Mouse (Mus musculus) liver, embryonic 16.5 days (tissue): ENCODE data around the gene Lix1l. TPM values are rescaled to one million over a fixed set of nuclear protein-coding genes. Genes with fewer than 3 reads are reported as not detected.
A peak's percentile ranks its signal among the peaks of the same experiment; 100 is the strongest.

Experiments used
- ATAC-seq: fragments of 200-750 bp; cut with Nextera tagmentation; 2 replicates; pipeline ENCODE4 v1.8.0; 2017; ENCODE audit warnings: low read depth, mild to moderate bottlenecking, moderate number of reproducible peaks, moderate library complexity
- H3K27ac ChIP-seq: fragments of 300-500 bp; sonication (generic); 2 replicates; pipeline ENCODE4 v1.5.1; 2014; ENCODE audit warnings: mild to moderate bottlenecking, low read length
- H3K27me3 ChIP-seq: fragments of 300-500 bp; sonication (generic); 2 replicates; pipeline ENCODE4 v1.6.1; 2014; ENCODE audit warnings: low read depth, low read length, mixed read lengths; ENCODE audit not compliant: control insufficient read depth, insufficient read depth
- H3K36me3 ChIP-seq: fragments of 300-500 bp; sonication (generic); 2 replicates; pipeline ENCODE4 v1.6.1; 2014; ENCODE audit warnings: mild to moderate bottlenecking; ENCODE audit not compliant: control insufficient read depth, insufficient read depth
- H3K4me1 ChIP-seq: fragments of 300-500 bp; sonication (generic); 2 replicates; pipeline ENCODE4 v1.6.1; 2014; ENCODE audit warnings: low read depth, low read length, mixed read lengths; ENCODE audit not compliant: control insufficient read depth
- H3K4me2 ChIP-seq: fragments of 300-500 bp; sonication (generic); 2 replicates; pipeline ENCODE4 v1.6.1; 2014; ENCODE audit warnings: low read depth, low read length, mixed read lengths
- H3K4me3 ChIP-seq: fragments of 300-500 bp; sonication (generic); 2 replicates; pipeline ENCODE4 v1.5.1; 2014; ENCODE audit warnings: low read depth, mild to moderate bottlenecking, low read length
- H3K9ac ChIP-seq: fragments of 300-500 bp; sonication (generic); 2 replicates; pipeline ENCODE4 v1.6.1; 2014; ENCODE audit warnings: low read depth, low read length
- H3K9me3 ChIP-seq: fragments of 300-500 bp; sonication (generic); replicated peaks from 2 replicates; pipeline ENCODE4 v1.6.1; 2016; ENCODE audit warnings: low read length; ENCODE audit not compliant: control insufficient read depth
- WGBS: fragments of 180-500 bp; shearing (Covaris S2); extraction: QIAGEN DNeasy Blood & Tissue Kit; methylation state at CpG from one replicate; pipeline ENCODE4 v1.1.7; 2014; ENCODE audit not compliant: insufficient replicate concordance; 5-methylcytosine and 5-hydroxymethylcytosine counted together
- polyA plus RNA-seq: library from polyadenylated mRNA; unstranded; fragments of >200 nt; fragmentation: Nextera tagmentation; extraction: Ambion mirVana; gene quantifications from 2 replicates; pipeline ENCODE4 v1.2.1, GENCODE M21; 2015

Lix1l gene
- polyA plus RNA-seq, 1 experiment from 2014 or later: 0.68 TPM

DNA sequence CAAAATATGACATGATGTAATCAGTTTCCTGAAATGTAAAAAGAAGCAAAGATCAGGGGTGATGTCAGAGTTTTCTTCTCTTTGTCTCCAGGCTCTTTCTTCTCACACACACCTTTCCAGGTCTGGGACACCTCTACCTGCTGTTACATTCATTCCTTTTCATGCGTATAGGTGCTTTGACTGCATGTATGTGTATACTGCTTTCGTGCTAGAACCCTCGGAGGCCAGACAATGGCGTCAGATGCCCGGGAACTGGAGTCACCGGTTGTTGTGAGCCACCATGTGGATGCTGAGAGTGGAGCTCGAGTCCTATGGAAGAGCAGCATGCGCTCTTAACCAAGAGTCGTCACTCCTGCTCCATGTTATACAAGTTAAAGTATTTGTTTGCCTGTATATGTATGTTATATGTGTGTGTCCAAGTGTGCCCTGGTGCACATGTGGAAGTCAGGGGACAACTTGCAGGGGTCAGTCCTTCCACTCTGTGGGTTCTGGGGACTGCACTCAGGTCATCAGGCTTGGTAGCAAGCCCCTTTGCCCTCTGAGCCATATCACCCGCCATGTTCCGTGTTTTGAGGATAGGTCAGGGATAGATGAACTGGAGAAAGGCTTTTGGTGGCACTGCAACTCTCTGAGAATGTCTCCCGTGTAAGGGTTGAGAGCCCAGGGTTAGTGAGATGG is 22.2 kb upstream of the Lix1l start:
- H3K9ac ChIP-seq: no peak overlapping the region
- 77% methylated on average over 12 of the region's 12 CpGs for WGBS
- H3K36me3 ChIP-seq: no peaks in the 10 kb centered on the region
- ATAC-seq: no peak
- H3K4me1 ChIP-seq: peaks cover 33% of the 10 kb centered on the region
- no peak overlapping the region for H3K4me3 ChIP-seq
- H3K27ac ChIP-seq: no peak overlapping the region
- no peaks in the 10 kb centered on the region for H3K9me3 ChIP-seq
- H3K27me3 ChIP-seq: no peaks in the 10 kb centered on the region
- H3K4me2 ChIP-seq: no peak overlapping the region

DNA sequence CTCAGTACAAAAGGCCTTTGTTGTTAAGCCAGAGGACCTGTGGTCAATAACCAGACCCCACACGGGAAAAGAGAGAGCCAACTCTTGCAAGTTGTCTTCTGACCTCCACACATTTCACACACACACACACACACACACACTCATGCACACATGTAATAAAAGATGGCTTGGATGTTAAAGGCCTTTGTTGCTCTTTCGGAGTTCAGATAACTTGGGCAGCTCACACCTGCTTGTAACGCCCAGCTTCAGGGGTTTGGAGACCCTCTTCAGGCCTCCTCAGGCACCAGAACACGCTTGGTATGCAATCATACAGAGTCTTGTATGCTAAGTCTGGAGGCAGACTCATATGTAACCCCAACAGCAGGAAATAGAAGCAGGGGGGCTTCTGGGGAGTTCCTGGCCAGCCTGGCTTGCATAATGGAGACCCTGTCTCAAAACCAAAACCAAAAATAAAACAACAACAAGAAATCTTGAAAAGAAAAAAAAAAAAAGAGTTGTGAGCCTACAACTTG is 21.7 kb upstream of the Lix1l start:
- H3K27me3 ChIP-seq: no peaks in the 10 kb centered on the region
- no peaks in the 10 kb centered on the region for H3K9me3 ChIP-seq
- WGBS: 60% methylated on average over 4 of the region's 4 CpGs
- H3K36me3 ChIP-seq: no peaks in the 10 kb centered on the region
- ATAC-seq: no peak
- peaks cover 33% of the 10 kb centered on the region for H3K4me1 ChIP-seq
- H3K4me2 ChIP-seq: no peak overlapping the region
- no peak overlapping the region for H3K9ac ChIP-seq
- H3K4me3 ChIP-seq: no peak overlapping the region
- no peak overlapping the region for H3K27ac ChIP-seq

DNA sequence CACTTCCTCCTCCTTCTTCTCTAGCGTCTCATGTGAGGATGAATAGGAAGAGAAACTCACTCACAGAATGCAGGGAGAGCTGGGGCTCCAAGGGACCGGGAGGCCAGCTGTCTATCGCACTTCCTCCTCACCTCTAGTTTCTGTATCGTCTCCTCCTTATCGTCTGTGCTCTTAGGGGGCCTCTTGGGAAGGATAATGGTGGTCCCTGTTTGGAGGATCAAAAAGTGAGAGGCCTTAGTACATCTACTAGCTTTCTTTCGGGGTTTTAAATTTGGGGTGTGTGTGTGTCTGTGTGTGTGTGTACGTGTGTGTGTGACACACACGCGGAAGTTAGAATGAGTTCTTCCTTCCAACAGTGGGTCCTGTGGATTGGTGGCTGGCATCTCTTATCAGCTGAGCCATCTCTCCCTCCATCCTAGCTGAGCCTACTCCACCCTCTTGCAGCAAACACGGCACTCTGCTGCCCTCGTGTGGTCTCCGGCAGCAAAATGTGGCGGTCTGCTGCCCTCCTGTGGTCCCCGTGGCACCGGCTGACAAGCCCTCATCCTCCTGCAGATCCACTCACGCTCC is 21.0 kb upstream of the Lix1l start:
- Histone ChIP-seq H3K27ac (no peak overlapping the region), H3K27me3 (no peaks in the 10 kb centered on the region), H3K9me3 (no peaks in the 10 kb centered on the region), H3K4me1 (peaks cover 33% of the 10 kb centered on the region), H3K4me3 (peak overlapping the region; percentile 27), H3K36me3 (no peaks in the 10 kb centered on the region), H3K9ac (no peak overlapping the region), H3K4me2 (peak overlapping the region; percentile 39)
- 3% methylated on average over 16 of the region's 16 CpGs for WGBS
- peak; percentile 54 for ATAC-seq

DNA sequence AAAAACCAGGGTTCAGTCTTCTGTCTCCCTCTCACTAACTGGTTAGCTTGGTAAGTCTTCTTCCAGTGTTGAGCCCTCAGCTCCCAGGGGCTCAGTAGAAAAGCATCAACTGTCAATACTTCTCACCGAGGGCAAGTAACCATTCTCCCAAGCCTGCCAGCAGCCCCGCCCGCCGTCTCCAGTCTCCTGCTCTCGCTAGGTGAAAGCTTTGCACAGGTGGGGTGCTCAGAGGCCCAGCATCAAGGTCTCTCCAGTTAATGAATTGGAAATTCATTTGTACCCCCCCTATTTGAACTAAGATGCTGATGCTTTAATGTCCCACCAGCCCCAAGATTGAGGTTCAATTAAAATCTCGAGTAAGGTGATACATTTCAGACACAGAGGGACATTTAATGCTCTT is 19.8 kb upstream of the Lix1l start:
- Histone ChIP-seq H3K4me3 (no peak overlapping the region), H3K9me3 (no peaks in the 10 kb centered on the region), H3K27me3 (no peaks in the 10 kb centered on the region), H3K4me1 (peaks cover 23% of the 10 kb centered on the region), H3K36me3 (no peaks in the 10 kb centered on the region), H3K9ac (no peak overlapping the region), H3K4me2 (no peak overlapping the region), H3K27ac (no peak overlapping the region)
- WGBS: 57% methylated on average over 6 of the region's 6 CpGs
- ATAC-seq: no peak

DNA sequence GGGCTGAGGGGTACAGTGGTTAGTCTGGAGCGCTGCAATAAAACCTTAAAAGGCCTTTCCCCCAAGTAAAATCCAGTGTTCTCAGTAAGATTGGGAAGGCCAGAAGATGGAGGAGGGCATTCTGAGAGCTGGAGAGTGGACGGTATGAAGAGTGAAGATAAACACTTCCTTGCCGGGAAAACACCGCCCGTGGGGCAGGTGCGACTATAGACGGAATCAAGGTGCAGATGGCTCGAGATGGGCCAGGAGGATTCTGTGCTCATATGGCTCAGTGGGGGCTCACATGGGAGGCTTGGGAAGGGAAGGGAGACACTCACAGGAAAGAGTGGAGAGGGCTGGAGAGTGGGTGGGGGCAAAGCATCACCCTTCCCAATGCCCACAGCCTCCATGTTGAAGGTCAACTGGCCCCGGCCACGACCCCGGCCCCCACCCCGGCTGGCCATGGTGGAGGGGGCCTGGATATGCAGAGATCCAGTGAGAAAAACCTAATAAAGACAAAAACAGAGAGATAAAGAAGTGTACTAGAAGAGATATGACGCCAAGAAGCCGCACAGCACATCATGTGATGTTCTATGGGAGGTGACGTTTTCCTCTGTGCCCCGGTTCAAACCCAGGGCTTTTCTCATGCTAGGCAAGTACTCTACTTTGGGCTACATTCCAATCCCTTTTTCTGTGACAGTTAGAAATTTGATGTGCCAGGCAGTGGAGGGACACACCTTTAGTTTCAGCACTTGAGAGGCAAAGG is 19.0 kb upstream of the Lix1l start:
- Histone ChIP-seq H3K9ac (no peak overlapping the region), H3K4me1 (peaks cover 15% of the 10 kb centered on the region), H3K9me3 (no peaks in the 10 kb centered on the region), H3K27ac (no peak overlapping the region), H3K36me3 (no peaks in the 10 kb centered on the region), H3K4me2 (no peak overlapping the region), H3K4me3 (no peak overlapping the region), H3K27me3 (no peaks in the 10 kb centered on the region)
- 76% methylated on average over 16 of the region's 16 CpGs for WGBS
- no peak for ATAC-seq

DNA sequence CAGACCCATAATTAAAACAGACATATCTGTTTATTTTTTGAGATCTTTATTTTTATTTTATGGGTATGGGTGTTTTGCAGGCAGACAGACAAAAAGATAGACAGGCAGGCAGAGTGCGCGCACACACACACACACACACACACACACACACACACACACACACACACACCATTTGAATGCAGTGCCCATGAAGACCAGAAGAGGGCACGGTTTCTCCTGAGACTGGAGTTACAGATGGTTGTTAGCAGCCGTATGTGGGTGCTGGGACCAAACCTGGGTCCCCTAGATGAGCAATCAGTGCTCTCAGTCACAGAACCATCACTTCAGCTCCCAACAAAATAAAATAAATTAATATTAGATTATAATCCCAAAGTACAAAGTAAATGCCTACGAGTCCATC is 17.6 kb upstream of the Lix1l start:
- Histone ChIP-seq H3K36me3 (no peaks in the 10 kb centered on the region), H3K27me3 (no peaks in the 10 kb centered on the region), H3K9ac (no peak overlapping the region), H3K4me3 (no peak overlapping the region), H3K9me3 (no peaks in the 10 kb centered on the region), H3K4me2 (no peak overlapping the region), H3K4me1 (peaks cover 10% of the 10 kb centered on the region), H3K27ac (no peak overlapping the region)
- WGBS: 81% methylated on average over 5 of the region's 5 CpGs
- no peak for ATAC-seq

DNA sequence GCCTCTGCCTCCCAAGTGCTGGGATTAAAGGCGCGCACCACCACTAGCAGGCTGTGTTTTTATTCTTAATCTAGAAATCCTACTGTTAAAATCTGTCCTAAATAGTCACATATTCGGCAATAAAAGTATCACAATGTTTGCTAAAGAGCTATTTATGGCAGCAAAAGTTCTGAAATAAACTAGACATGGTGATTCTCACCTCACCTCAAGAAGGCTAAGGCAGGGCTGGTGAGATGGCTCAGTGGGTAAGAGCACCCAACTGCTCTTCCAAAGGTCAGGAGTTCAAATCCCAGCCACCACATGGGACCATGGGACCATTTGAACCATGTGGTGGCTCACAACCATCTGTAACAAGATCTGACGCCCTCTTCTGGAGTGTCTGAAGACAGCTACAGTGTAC is 10.3 kb upstream of the Lix1l start:
- 0 out of 2 replicates have a peak, but pooled peaks cover 3% of the 10 kb centered on the region for H3K36me3 ChIP-seq
- no peaks in the 10 kb centered on the region for H3K9me3 ChIP-seq
- H3K4me3 ChIP-seq: no peak overlapping the region
- H3K4me1 ChIP-seq: peaks cover 9% of the 10 kb centered on the region
- H3K4me2 ChIP-seq: no peak overlapping the region
- WGBS: 66% methylated on average over 4 of the region's 4 CpGs
- no peak overlapping the region for H3K27ac ChIP-seq
- no peak for ATAC-seq
- no peak overlapping the region for H3K9ac ChIP-seq
- H3K27me3 ChIP-seq: peaks cover 9% of the 10 kb centered on the region

DNA sequence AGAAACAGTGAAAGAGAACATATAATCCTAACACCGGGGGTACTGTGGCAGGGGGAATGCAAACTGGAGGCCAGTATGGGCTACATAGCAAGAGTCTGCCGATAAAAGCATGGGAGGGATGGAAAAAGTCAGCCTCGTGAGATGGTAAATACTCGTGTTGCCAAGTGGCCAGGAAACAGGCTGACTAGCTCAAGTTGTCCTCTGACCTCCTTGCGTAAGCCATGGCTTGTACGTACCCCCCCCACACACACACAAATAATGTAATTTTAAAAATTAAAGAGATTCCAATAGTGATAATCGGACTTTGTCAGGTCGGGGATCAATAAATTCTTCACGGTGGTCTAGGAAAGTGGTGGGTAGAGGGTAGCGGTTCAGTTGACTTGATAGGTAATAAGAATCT is 7.6 kb upstream of the Lix1l start:
- Histone ChIP-seq H3K36me3 (0 out of 2 replicates have a peak, but pooled peaks cover 3% of the 10 kb centered on the region), H3K9ac (peak overlapping the region; percentile 88), H3K27ac (peak overlapping the region; percentile 91), H3K27me3 (peaks cover 36% of the 10 kb centered on the region), H3K4me2 (peak overlapping the region; percentile 88), H3K9me3 (no peaks in the 10 kb centered on the region), H3K4me3 (peak overlapping the region; percentile 83), H3K4me1 (peaks cover 29% of the 10 kb centered on the region)
- WGBS: 1% methylated on average over 10 of the region's 10 CpGs
- ATAC-seq: no peak
